Mouse (Mus musculus) ovary, postnatal 14 days (tissue): ENCODE measurements at regions not wholly inside any gene's neighbourhood (a gene's known extent, or its start where the extent isn't known, plus 50 kb on each side); places are given as distances from the start of the nearest gene placed in this dataset.

Experiments
- DNase-seq: peaks from one replicate; pipeline ENCODE4 v3.0.0; 2022; ENCODE audit warnings: low spot score

DNA sequence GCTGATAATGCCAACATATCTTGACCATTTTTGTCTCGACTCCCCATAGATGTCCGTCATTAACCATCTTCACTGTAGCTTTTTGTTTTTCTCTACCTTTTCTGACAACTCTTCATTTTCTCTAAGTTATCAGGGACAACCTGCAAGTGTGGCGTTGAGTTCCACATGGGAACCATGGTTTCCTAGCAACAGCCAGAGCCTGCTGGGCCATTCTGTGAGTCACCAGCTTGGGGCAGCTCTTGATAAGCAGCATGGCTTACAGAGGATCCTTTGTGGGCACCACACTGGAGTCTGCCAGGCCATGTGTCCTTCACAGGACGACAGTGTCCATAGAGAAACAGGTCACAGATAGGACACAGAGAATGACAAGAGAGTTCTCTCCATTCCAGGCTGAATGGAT, 94.3 kb upstream of the Gm6657 start:
- no peak for DNase-seq

- no peak for DNase-seq
Measured at GRCm38 (mm10) chr12:78100756-78101155, 93.3 kb upstream of the Gm6657 start.

DNA sequence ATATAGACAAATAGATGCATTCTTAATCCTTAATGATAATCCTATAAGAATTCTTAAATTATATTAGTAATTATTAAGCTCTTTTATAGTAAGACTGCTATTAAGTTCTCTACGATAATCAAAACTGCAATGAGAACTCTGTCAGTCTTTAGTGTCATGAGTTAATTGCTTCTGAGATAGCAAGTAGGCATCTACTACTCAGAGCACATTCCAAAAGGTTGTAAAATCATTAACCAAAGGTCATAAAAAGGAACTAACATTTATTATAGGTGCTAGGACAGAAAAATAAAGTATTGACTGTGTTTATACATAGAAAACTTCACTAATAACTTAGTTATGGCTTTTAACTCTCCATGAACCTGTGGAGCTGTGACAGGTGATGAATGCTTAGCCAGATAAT, 84.1 kb upstream of the Gm6657 start:
- DNase-seq: no peak

DNA sequence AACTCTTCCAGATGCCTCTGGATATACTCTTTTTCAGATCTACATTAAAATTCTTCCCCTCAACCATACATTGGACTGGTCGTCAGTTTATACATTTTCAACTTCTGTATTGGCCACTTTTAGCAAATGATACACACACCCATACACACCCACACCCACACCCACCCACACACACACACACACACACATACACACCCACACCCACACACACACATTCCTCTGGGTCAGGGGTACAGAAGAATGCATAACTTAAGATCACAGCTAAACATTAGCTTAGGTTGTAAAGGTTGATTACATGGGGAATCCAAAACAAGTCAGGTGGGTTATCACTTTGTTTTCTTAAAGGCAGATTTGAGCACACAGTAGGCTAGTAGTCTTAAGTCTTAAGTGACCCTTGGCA, 75.9 kb upstream of the Gm6657 start:
- DNase-seq: no peak

GRCm38 (mm10) chr12:78119246-78119645, 74.8 kb upstream of the Gm6657 start:
- DNase-seq: no peak

DNA sequence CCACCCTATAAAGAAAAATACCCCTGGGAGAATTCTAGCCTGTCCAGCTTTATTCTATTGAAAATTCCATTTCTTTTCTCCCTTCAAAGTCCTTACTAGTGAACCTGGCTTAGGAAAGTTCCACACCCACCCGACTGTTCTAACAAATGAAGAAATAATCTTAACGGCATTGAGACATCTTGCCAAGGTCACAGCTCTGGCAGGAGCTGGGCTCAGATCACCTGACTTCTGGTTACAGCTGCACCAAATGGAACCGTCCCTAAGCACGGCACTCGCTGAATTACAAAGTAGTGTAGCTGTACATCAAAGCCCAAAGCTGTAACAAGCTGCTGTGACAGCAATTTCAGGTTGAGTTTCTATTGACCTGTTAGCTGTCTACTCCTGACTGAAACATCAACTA, 74.2 kb upstream of the Gm6657 start:
- DNase-seq: no peak

DNA sequence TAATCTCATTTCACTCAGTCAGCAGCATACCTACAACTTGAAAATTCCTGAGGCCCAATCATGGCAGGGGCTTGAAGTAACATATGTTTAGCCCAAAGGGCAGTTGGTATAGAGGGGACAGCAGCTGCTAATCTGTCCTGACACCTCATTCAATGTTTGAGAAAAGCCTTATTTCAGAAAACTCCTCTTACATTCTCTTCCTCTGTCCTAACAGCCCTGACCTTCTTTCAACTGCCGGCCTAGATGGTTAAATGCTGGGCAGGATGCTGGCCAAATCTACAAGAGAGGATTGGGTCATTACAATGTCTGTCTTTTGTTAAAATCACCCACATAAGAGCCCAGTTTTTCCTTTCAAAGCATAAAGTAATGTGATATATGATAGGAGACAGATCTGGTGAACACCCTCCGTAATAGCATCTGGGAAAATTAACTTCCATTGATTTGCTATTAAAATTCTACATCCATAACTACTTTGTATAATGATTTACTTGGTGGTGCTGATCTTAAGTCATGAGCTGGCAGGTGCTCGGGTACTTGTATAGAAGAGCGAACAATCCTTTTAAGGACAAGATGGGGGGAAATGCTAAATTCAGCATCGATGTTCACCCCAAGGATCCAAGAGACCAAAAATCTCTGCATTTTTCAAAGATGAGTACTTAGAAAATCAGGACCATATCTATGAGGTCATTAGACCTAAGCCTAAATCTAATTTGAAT, 64.8 kb upstream of the Gm6657 start:
- DNase-seq: no peak

GRCm38 (mm10) chr12:78132016-78132797, 61.8 kb upstream of the Gm6657 start:
- DNase-seq: no peak

- DNase-seq: no peak
Measured at GRCm38 (mm10) chr12:78133341-78133740, 60.7 kb upstream of the Gm6657 start.

GRCm38 (mm10) chr12:78133984-78134383, 60.1 kb upstream of the Gm6657 start:
- no peak for DNase-seq

DNA sequence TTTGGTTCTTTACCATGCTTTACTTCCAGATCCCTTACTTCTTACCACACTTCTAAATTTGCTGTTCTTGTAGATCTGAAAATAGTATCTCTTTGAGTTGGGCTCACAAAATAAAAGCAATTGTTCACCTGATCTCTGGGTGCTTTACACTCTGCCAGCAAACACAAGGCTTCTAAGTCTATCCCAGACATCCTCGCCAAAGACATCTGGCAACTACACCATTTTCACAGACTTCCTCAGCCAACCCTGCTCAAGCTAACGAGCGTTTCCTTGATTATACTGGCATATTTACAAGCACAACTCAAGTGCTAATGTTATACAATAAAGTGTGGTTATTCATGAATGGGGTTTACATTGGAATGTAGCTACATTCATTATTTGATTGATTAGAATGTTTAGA, 56.8 kb upstream of the Gm6657 start:
- no peak for DNase-seq

GRCm38 (mm10) chr12:78138467-78138866, 55.6 kb upstream of the Gm6657 start:
- DNase-seq: no peak
